ENCODE assay signal across 9 mouse cellular contexts in genomic region chr19:16286451-16287175, GRCm38 (mm10).
DNase-seq lines count a peak whose midpoint lies in the region; ATAC-seq and TF ChIP-seq lines count a peak whose summit lies in the region.
"Had no signal": no experiment of that assay in that cellular context is flagged by ENCODE, and none has a peak within 500 bp of the region (broad histone marks: within the 10 kb centered on the region; RNA-seq: fewer than 3 reads in every experiment).

No protein-coding gene starts in this region.

- H3K4me3 ChIP-seq in layer of hippocampus, adult 2 months: no peak overlapping the region
- H3K4me3 ChIP-seq in heart, embryonic 13.5 days: no peak overlapping the region
- H3K4me3 ChIP-seq in limb, embryonic 15.5 days: no peak overlapping the region
- H3K4me3 ChIP-seq in neural tube, embryonic 15.5 days (replicated peaks): no peak overlapping the region
- H3K4me3 ChIP-seq: limb, embryonic 13.5 days had no signal

- no peak overlapping the region for H3K9ac ChIP-seq in heart, embryonic 13.5 days
- H3K9ac ChIP-seq in limb, embryonic 15.5 days: no peak overlapping the region
- no peak overlapping the region for H3K9ac ChIP-seq in neural tube, embryonic 15.5 days (replicated peaks)
- H3K9ac ChIP-seq: limb, embryonic 13.5 days had no signal

- DNase-seq in layer of hippocampus, adult 2 months (ENCODE audit: low spot score in 2 of 2): no peak
- DNase-seq in layer of hippocampus, postnatal 36 days: no peak
- no peak for DNase-seq in left cerebral cortex, adult 9 months (ENCODE audit: low spot score in 2 of 2)
- no peak for DNase-seq in cerebellum, adult 8-10 months
- DNase-seq in adrenal gland, adult 18-20 months (ENCODE audit: low spot score in 2 of 2): no peak

- no peak for ATAC-seq in heart, embryonic 13.5 days (ENCODE audit: extremely low read depth, insufficient number of reproducible peaks, low FRiP score, low TSS enrichment)
- ATAC-seq in limb, embryonic 15.5 days (ENCODE audit: insufficient number of reproducible peaks, low FRiP score, low TSS enrichment, low read depth): no peak
- no peak for ATAC-seq in neural tube, embryonic 15.5 days (ENCODE audit: low FRiP score)

- no peaks in the 10 kb centered on the region for H3K9me3 ChIP-seq in heart, embryonic 13.5 days
- no peaks in the 10 kb centered on the region for H3K9me3 ChIP-seq in limb, embryonic 15.5 days
- no peaks in the 10 kb centered on the region for H3K9me3 ChIP-seq in neural tube, embryonic 15.5 days (replicated peaks)
- H3K9me3 ChIP-seq: limb, embryonic 13.5 days had no signal

- no peak for TF ChIP-seq CTCF in layer of hippocampus, adult 2 months (conservative IDR thresholded peaks at IDR 0.05)

- H3K4me2 ChIP-seq in heart, embryonic 13.5 days: peak overlapping the region; percentile 8; the same call in 1 of the 2 replicates
- H3K4me2 ChIP-seq in limb, embryonic 15.5 days: no peak overlapping the region
- no peak overlapping the region for H3K4me2 ChIP-seq in neural tube, embryonic 15.5 days
- H3K4me2 ChIP-seq: limb, embryonic 13.5 days had no signal

- 33% methylated on average over 10 of the region's 10 CpGs for WGBS in heart, embryonic 13.5 days
- 31% methylated on average over 10 of the region's 10 CpGs for whole genome bisulfite sequencing in limb, embryonic 15.5 days
- WGBS in neural tube, embryonic 15.5 days: 33% methylated on average over 10 of the region's 10 CpGs

- peaks cover 58% of the 10 kb centered on the region for H3K4me1 ChIP-seq in heart, embryonic 13.5 days
- peaks cover 17% of the 10 kb centered on the region; the same call in 1 of the 2 replicates for H3K4me1 ChIP-seq in limb, embryonic 15.5 days
- H3K4me1 ChIP-seq in neural tube, embryonic 15.5 days: peaks cover 55% of the 10 kb centered on the region

- no peaks in the 10 kb centered on the region for H3K27me3 ChIP-seq in heart, embryonic 13.5 days (replicated peaks)
- H3K27me3 ChIP-seq in limb, embryonic 15.5 days: no peaks in the 10 kb centered on the region
- no peaks in the 10 kb centered on the region for H3K27me3 ChIP-seq in neural tube, embryonic 15.5 days (replicated peaks)
- H3K27me3 ChIP-seq: limb, embryonic 13.5 days had no signal

- H3K36me3 ChIP-seq in heart, embryonic 13.5 days: no peaks in the 10 kb centered on the region
- H3K36me3 ChIP-seq in limb, embryonic 15.5 days: no peaks in the 10 kb centered on the region
- H3K36me3 ChIP-seq in neural tube, embryonic 15.5 days: no peaks in the 10 kb centered on the region
- H3K36me3 ChIP-seq: limb, embryonic 13.5 days had no signal

- peak overlapping the region; percentile 84 for H3K27ac ChIP-seq in layer of hippocampus, adult 2 months
- peak overlapping the region; percentile 60 for H3K27ac ChIP-seq in heart, embryonic 13.5 days (replicated peaks)
- peak overlapping the region; percentile 11; the same call in 1 of the 2 replicates for H3K27ac ChIP-seq in limb, embryonic 15.5 days
- H3K27ac ChIP-seq in neural tube, embryonic 15.5 days (replicated peaks): peak overlapping the region; percentile 56
- H3K27ac ChIP-seq: limb, embryonic 13.5 days had no signal

Comparison
In these comparisons a context has a peak if more than half of its experiments do, and no peak if none do; other contexts are left out.
1. H3K27ac ChIP-seq: peak in every context shown above with its lines; median percentile 84 in layer of hippocampus, adult 2 months; 60 in heart, embryonic 13.5 days; 56 in neural tube, embryonic 15.5 days; 11 in limb, embryonic 15.5 days.